Mouse (Mus musculus): ENCODE results near the gene Ctnna3. TPM values are rescaled to one million over a fixed set of nuclear protein-coding genes. Genes with fewer than 3 reads are reported as not detected.
"Not testable (repeated sequence)": the region's sequence is repeated elsewhere in the genome, so short reads cannot be mapped to it uniquely, and the experiment has no call there.

The Ctnna3 gene
- polyA plus RNA-seq, 1 experiment, result 0.01 TPM

DNA sequence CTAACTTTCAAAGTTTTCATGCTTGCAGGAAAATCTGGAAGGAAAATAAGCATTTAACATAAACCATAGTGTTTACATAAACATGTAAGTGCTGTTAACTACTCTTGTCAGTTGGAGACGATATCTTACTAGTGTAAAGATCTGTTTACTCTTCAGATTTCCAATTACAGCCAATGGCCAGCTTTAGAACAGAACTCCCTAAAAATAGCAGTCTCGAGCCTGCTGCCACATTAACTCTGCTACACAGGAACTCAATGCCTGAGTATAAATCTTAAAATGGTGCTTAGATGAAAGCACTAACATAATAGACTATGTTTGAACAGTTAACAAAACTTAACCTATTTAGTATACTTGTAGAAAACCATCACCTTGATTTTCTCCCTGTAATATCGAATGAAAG, 793.1 kb downstream of the Ctnna3 start:
- Histone ChIP-seq H3K27me3 (ENCODE audit: control insufficient read depth, insufficient read depth, insufficient read length) (no peaks in the 10 kb centered on the region), H3K36me3 (ENCODE audit: control insufficient read depth, insufficient read depth) (no peaks in the 10 kb centered on the region), H3ac (ENCODE audit: control insufficient read depth, insufficient read length, low read depth) (no peak overlapping the region), H3K4me3 (ENCODE audit: insufficient read depth, poor library complexity, severe bottlenecking) (no peak overlapping the region), H3K79me3 (ENCODE audit: low read depth) (no peaks in the 10 kb centered on the region), H3K79me2 (ENCODE audit: control insufficient read depth, insufficient read depth) (no peaks in the 10 kb centered on the region)
- TF ChIP-seq CEBPB (IDR thresholded peaks at IDR 0.05; ENCODE audit: low read depth), result no peak
- TF ChIP-seq MYOD1 (IDR thresholded peaks at IDR 0.05; ENCODE audit: control insufficient read depth, insufficient read length, low read depth), result no peak
- TF ChIP-seq USF1 (IDR thresholded peaks at IDR 0.05; ENCODE audit: low read depth), result no peak
- no peak for TF ChIP-seq MYOG (IDR thresholded peaks at IDR 0.05; ENCODE audit: control insufficient read depth, extremely low read depth, insufficient read length)
- no peak for TF ChIP-seq FOSL1 (IDR thresholded peaks at IDR 0.05; ENCODE audit: insufficient read depth, low read length, poor library complexity, severe bottlenecking)
- no peak for TF ChIP-seq CTCF (IDR thresholded peaks at IDR 0.05; ENCODE audit: control insufficient read depth, insufficient read depth, insufficient read length)
- TF ChIP-seq MAX (IDR thresholded peaks at IDR 0.05), result no peak

DNA sequence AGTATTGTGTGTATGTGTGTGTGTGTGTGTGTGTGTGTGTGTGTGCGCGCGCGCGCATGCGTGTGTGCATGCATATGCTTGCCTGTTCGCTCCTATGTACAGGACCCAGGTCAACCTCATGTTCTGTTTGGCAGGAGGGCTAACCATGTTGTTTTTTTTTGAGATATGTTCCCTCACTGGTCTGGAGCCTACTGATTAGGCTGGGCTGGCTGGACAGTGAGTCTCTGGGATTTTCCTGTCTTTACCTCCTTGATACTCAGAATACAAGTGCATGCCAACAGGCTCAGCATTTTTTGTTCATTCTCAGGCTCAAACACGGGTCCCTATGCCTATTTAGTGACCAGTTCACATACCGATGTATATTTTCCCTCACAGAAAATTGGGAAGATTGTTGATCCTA, 794.1 kb downstream of the Ctnna3 start:
- Histone ChIP-seq H3K36me3 (ENCODE audit: control insufficient read depth, insufficient read depth) (no peaks in the 10 kb centered on the region), H3K27me3 (ENCODE audit: control insufficient read depth, insufficient read depth, insufficient read length) (no peaks in the 10 kb centered on the region), H3K79me3 (ENCODE audit: low read depth) (no peaks in the 10 kb centered on the region), H3K79me2 (ENCODE audit: control insufficient read depth, insufficient read depth) (no peaks in the 10 kb centered on the region), H3ac (ENCODE audit: control insufficient read depth, insufficient read length, low read depth) (no peak overlapping the region), H3K4me3 (ENCODE audit: insufficient read depth, poor library complexity, severe bottlenecking) (no peak overlapping the region)
- no peak for TF ChIP-seq CTCF (IDR thresholded peaks at IDR 0.05; ENCODE audit: control insufficient read depth, insufficient read depth, insufficient read length)
- no peak for TF ChIP-seq USF1 (IDR thresholded peaks at IDR 0.05; ENCODE audit: low read depth)
- TF ChIP-seq MAX (IDR thresholded peaks at IDR 0.05), result no peak

DNA sequence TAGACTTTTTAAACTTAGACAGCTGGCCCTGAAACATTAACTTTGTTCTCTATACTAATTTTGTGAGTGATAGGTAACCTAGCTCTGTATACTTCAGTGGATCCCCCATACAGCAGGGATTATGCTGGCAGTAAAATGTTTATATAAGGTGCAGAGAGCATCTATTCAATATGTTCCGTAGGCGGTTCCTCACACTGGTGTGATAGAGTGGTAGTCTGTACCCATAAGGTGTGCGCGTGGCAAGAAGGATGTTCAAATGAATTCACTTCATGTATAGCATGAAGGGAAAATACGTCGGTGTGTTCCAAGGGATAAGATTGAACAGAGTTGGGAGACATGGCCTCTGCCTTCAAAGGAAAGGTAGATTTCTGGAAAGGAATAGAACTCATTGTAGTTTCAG, 794.5 kb downstream of the Ctnna3 start:
- Histone ChIP-seq H3K27me3 (ENCODE audit: control insufficient read depth, insufficient read depth, insufficient read length) (no peaks in the 10 kb centered on the region), H3K79me3 (ENCODE audit: low read depth) (no peaks in the 10 kb centered on the region), H3K36me3 (ENCODE audit: control insufficient read depth, insufficient read depth) (no peaks in the 10 kb centered on the region), H3K79me2 (ENCODE audit: control insufficient read depth, insufficient read depth) (no peaks in the 10 kb centered on the region), H3K4me3 (ENCODE audit: insufficient read depth, poor library complexity, severe bottlenecking) (no peak overlapping the region), H3ac (ENCODE audit: control insufficient read depth, insufficient read length, low read depth) (no peak overlapping the region)
- no peak for TF ChIP-seq MAX (IDR thresholded peaks at IDR 0.05)
- no peak for TF ChIP-seq CEBPB (IDR thresholded peaks at IDR 0.05; ENCODE audit: low read depth)
- TF ChIP-seq USF1 (IDR thresholded peaks at IDR 0.05; ENCODE audit: low read depth), result no peak
- no peak for TF ChIP-seq MYOG (IDR thresholded peaks at IDR 0.05; ENCODE audit: control insufficient read depth, extremely low read depth, insufficient read length)
- TF ChIP-seq MYOD1 (IDR thresholded peaks at IDR 0.05; ENCODE audit: control insufficient read depth, insufficient read length, low read depth), result no peak
- TF ChIP-seq FOSL1 (IDR thresholded peaks at IDR 0.05; ENCODE audit: insufficient read depth, low read length, poor library complexity, severe bottlenecking), result no peak
- TF ChIP-seq CTCF (IDR thresholded peaks at IDR 0.05; ENCODE audit: control insufficient read depth, insufficient read depth, insufficient read length), result no peak

DNA sequence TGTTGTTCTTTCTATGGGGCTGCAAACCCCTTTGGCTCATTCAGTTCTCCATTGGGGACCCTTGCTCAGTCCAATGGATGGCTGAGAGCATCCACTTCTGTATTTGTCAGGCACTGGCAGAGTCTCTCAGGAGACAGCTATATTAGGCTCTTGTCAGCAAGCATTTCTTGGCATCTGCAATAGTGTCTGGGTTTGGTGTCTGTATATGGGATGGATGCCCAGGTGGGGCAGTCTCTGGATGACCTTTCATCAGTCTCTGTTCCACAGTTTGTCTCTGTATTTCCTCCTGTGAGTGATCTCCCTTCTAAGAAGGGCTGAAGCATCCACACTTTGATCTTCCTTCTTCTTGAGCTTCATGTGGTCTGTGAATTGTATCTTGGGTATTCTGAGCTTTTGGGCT, 795.9 kb downstream of the Ctnna3 start:
- not testable (repeated sequence) for H3K36me3 ChIP-seq (ENCODE audit: control insufficient read depth, insufficient read depth); H3K4me3 ChIP-seq (ENCODE audit: insufficient read depth, poor library complexity, severe bottlenecking); H3ac ChIP-seq (ENCODE audit: control insufficient read depth, insufficient read length, low read depth); H3K79me3 ChIP-seq (ENCODE audit: low read depth); H3K79me2 ChIP-seq (ENCODE audit: control insufficient read depth, insufficient read depth); H3K27me3 ChIP-seq (ENCODE audit: control insufficient read depth, insufficient read depth, insufficient read length)

DNA sequence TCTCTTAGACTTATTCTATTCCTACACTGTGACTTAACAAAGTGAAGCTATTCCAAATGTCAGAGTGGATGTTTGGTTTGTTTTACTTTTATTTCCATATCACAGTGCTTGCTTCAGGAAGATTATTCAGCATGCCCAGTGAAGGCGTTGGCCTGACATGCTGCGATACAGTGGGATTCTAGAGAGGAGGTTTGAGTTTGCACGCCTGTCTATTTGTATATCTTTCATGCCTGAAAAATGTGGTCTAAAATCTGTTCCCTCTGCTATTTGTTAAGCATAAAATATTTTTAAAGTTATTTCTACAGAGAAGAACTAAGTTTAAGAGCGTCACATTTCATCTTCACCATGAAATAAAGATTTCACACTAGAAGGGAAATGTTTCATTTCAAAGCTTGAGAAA, 813.5 kb downstream of the Ctnna3 start:
- no peaks in the 10 kb centered on the region for H3K79me2 ChIP-seq (ENCODE audit: control insufficient read depth, insufficient read depth)
- no peaks in the 10 kb centered on the region for H3K27me3 ChIP-seq (ENCODE audit: control insufficient read depth, insufficient read depth, insufficient read length)
- no peak overlapping the region for H3K4me3 ChIP-seq (ENCODE audit: insufficient read depth, poor library complexity, severe bottlenecking)
- no peak overlapping the region for H3ac ChIP-seq (ENCODE audit: control insufficient read depth, insufficient read length, low read depth)
- no peaks in the 10 kb centered on the region for H3K79me3 ChIP-seq (ENCODE audit: low read depth)
- TF ChIP-seq CEBPB (IDR thresholded peaks at IDR 0.05; ENCODE audit: low read depth), result no peak
- TF ChIP-seq MYOD1 (IDR thresholded peaks at IDR 0.05; ENCODE audit: control insufficient read depth, insufficient read length, low read depth), result no peak
- no peak for TF ChIP-seq USF1 (IDR thresholded peaks at IDR 0.05; ENCODE audit: low read depth)
- no peak for TF ChIP-seq CTCF (IDR thresholded peaks at IDR 0.05; ENCODE audit: control insufficient read depth, insufficient read depth, insufficient read length)
- TF ChIP-seq FOSL1 (IDR thresholded peaks at IDR 0.05; ENCODE audit: insufficient read depth, low read length, poor library complexity, severe bottlenecking), result no peak
- no peak for TF ChIP-seq MAX (IDR thresholded peaks at IDR 0.05)
- TF ChIP-seq MYOG (IDR thresholded peaks at IDR 0.05; ENCODE audit: control insufficient read depth, extremely low read depth, insufficient read length), result no peak
- H3K36me3 ChIP-seq (ENCODE audit: control insufficient read depth, insufficient read depth), result no peaks in the 10 kb centered on the region

DNA sequence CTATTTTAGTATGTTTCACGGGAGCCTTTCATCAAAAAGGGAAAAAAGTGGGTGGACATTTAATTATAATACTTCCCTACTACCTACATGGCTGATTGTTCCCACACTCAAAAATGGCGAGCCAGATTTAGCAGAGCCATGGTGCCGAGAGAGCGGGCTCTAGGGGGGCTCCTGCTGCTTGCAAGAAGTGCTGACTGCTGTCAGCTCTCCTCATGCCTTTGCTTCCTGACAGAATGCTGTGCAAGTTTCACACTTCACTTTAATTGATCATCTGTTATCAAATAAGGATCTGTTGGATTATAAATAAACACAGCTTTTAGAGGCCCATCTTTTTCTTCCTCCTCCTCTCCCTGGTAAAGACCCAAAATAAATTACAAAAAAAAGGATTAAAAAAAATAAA, 838.3 kb downstream of the Ctnna3 start:
- no peak overlapping the region for H3K4me3 ChIP-seq (ENCODE audit: insufficient read depth, poor library complexity, severe bottlenecking)
- no peaks in the 10 kb centered on the region for H3K79me2 ChIP-seq (ENCODE audit: control insufficient read depth, insufficient read depth)
- no peak overlapping the region for H3ac ChIP-seq (ENCODE audit: control insufficient read depth, insufficient read length, low read depth)
- TF ChIP-seq CEBPB (IDR thresholded peaks at IDR 0.05; ENCODE audit: low read depth) (no peak), CTCF (IDR thresholded peaks at IDR 0.05; ENCODE audit: control insufficient read depth, insufficient read depth, insufficient read length) (no peak), MYOG (IDR thresholded peaks at IDR 0.05; ENCODE audit: control insufficient read depth, extremely low read depth, insufficient read length) (no peak), MAX (IDR thresholded peaks at IDR 0.05) (no peak), MYOD1 (IDR thresholded peaks at IDR 0.05; ENCODE audit: control insufficient read depth, insufficient read length, low read depth) (no peak), USF1 (IDR thresholded peaks at IDR 0.05; ENCODE audit: low read depth) (no peak), FOSL1 (IDR thresholded peaks at IDR 0.05; ENCODE audit: insufficient read depth, low read length, poor library complexity, severe bottlenecking) (no peak)
- no peaks in the 10 kb centered on the region for H3K36me3 ChIP-seq (ENCODE audit: control insufficient read depth, insufficient read depth)
- H3K27me3 ChIP-seq (ENCODE audit: control insufficient read depth, insufficient read depth, insufficient read length), result no peaks in the 10 kb centered on the region
- H3K79me3 ChIP-seq (ENCODE audit: low read depth), result no peaks in the 10 kb centered on the region
